Mouse (Mus musculus) liver, embryonic 14.5 days (tissue): Measurements from ENCODE around the gene Lnpep.

Experiments
- CTCF ChIP-seq: IDR thresholded peaks from 2 replicates; pipeline ENCODE4 v1.5.1; 2016; ENCODE audit warnings: antibody characterized with exemption, low read depth, control low read depth
- EP300 ChIP-seq: IDR thresholded peaks from 2 replicates; pipeline ENCODE4 v1.6.1; 2016; ENCODE audit warnings: antibody characterized with exemption, low read depth

DNA sequence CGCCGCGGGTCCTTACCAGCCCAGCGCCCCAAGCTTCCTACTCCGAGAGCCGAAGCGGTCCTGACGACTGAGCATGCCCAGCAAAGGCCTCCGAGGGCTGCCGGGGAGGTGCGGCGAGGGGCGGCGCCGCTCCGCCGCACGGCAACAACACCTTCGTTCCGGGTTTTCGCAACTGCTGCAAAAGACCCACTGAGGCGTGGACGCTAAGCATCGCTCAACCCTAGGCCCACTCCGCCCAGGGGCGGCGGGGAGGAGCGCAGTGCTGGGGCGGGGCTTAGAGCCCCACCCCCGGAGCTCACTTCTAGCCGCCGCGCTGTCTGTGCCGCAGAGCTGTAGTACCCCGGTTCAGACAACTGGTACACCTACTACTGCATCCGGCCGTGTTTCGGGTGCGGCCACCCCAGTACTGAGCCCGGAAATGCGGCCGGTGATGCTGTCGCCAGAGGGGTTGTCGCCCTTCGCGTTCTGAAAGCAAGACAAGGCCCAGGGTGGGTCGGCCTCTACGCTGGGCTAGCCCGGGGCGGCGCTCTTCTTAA is 361 bp downstream of the Lnpep start:
- peak; percentile 29; the same call in 1 of the 2 replicates for TF ChIP-seq CTCF
- TF ChIP-seq EP300: no peak
